Mouse (Mus musculus) left cerebral cortex, adult 8-10 months (tissue): ENCODE data around the gene Celf2. TPM values are rescaled to one million over a fixed set of nuclear protein-coding genes. Genes with fewer than 3 reads are reported as not detected.

ENCODE experiments used
- DNase-seq, 2 experiments: peaks; one replicate each; pipeline ENCODE4 v3.0.0; 2022; ENCODE audit warnings: low spot score in 2 of 2
- total RNA-seq, 4 experiments: library from RNA; stranded (reverse); gene quantifications; 2 replicates each; pipeline ENCODE4 v1.2.4; 2022

Gene Celf2
- total RNA-seq, 4 experiments from 2014 or later = 386 to 451 (median 404) TPM

- DNase-seq = no peak
Observed at GRCm38 (mm10) chr2:6743173-6743572, 766.2 kb downstream of the Celf2 start.

GRCm38 (mm10) chr2:6739998-6740668, 769.2 kb downstream of the Celf2 start:
- no peak for DNase-seq

- DNase-seq = no peak
Observed at GRCm38 (mm10) chr2:6732026-6732425, 777.3 kb downstream of the Celf2 start.

DNA sequence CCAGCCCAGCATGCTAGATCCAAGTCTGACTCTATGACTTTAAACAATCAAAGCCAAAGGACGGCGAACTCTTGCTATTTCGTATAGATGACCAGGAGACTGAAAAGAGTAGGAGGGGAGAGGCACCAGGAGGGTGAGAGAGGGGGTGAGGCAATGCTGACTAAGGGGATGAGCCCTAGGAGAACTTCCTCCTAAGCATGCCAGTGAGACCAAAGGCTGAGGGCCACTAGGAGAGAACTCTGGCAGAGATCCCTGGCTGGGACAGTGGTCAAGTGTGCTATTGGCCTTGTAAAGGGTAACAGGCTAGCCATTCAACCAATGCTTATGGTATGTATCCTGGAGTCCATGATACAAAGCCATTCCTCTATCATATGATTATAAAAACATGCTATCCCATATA, 778.5 kb downstream of the Celf2 start:
- DNase-seq = no peak

DNA sequence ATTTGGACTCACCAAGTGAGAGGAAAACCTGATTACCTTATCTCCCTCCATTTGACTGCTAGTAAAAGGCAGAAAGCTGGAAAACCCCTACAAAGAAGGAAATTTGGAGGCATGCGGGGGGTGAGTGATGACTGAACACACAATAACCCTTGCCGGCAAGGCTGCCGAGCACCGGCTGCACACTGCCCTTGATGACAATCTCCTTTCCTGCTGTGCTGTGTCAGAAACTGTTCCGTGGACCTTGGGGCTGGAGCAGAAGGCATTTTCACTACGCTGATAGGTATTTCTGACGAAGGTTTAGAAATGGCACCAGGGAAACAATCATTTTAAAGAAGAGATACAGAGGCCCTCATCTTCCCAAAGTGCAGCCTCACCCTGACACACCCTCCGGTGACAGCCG, 779.4 kb downstream of the Celf2 start:
- no peak for DNase-seq

GRCm38 (mm10) chr2:6728840-6729252, 780.5 kb downstream of the Celf2 start:
- no peak for DNase-seq

GRCm38 (mm10) chr2:6727366-6727765, 782.0 kb downstream of the Celf2 start:
- no peak for DNase-seq

GRCm38 (mm10) chr2:6726071-6726470, 783.3 kb downstream of the Celf2 start:
- no peak for DNase-seq

- no peak for DNase-seq
Observed at GRCm38 (mm10) chr2:6723602-6724001, 785.8 kb downstream of the Celf2 start.

- peak; percentile 45 to 70 for DNase-seq
Observed at GRCm38 (mm10) chr2:6721460-6722401, 787.6 kb downstream of the Celf2 start.

DNA sequence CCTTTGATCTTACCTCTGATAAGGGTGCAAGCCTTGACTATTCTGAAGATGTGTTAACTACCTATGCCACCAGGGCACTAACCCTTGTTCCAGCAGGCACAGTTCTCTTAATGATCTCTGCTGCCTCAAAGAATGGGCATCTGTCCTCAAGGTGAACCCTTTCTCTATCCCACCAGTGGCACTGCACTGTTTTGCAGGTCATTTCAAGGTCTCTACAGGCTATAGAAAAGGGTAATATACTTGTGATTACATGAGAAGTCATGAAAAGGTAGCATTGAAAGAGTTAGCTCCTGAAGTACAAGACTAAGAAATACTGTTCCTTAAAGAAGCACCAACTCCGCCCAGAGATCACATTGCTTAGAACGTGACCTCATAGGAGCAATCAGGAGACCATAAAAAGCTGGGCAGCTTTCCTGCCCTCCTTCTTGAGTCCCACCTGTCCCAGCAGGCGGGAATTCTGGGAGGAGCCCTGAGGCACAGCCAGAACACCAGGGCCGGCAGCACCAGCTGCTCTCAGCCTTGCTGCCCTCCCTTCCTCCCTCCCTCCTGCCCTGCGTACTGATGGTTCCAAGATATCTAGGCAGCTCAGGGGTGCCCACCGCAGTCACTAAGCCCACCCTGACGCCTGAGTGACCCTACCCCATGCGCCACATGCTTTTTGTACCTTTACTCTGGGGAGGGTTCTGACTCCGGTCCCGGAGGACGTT, 788.5 kb downstream of the Celf2 start:
- DNase-seq = peak in 1 of 2 experiments; percentile 61

DNA sequence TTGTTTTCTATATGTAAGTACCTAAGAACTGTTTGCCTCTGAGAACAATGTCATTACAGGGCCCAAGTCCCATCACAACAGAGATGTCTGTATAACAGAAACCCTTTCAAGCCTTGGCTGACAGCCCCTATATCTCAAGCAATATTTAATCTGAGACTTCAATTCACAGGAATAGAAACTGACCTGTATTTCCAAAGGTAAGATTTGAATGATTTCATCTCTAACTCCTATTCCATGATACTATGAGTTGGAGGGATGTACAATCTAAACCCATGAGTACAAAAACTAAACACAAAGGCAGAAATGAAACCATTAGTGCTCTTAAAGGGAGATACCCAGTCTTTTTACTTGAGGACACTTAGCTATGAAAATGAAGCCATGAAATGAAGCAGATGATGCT, 790.5 kb downstream of the Celf2 start:
- DNase-seq = no peak

- DNase-seq = no peak
Observed at GRCm38 (mm10) chr2:6717953-6718352, 791.4 kb downstream of the Celf2 start.

DNA sequence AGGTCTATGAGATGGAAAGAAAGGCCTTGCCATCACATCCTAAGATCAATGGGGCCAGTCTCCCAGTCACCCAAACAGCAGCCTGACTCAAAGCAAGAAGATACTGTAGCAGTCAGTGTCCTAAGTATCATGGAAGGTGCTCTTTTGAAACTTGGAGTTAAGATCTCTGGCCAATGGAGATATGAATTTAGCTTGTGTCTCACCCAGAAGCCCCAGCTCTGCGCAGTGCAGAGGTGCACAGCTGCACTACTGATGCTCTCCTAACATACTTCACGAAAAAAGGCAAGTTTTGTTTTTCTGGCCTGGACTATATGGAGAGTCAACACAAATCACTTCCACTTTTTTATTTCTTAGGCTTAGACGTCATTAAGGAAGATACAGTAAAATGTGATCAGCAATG, 793.8 kb downstream of the Celf2 start:
- DNase-seq = no peak

DNA sequence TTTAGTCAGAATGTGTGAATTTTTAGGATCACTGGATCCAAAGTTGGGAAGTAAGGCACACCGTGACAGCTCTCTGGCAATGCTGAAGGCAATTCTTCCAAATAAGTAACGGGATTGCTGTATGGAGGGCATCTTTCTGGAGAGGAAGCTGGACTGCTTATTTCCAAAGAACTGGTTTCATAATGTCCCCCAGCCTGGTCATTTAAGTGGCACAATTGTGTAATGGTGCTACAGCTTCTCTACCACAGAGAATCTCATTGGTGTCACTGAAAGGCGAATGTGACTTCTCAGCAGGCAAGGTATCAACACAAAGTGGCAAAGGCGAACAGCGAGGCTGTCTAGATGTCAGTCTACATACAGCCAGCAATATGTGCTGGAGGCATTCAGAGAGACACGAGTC, 795.8 kb downstream of the Celf2 start:
- DNase-seq = no peak

DNA sequence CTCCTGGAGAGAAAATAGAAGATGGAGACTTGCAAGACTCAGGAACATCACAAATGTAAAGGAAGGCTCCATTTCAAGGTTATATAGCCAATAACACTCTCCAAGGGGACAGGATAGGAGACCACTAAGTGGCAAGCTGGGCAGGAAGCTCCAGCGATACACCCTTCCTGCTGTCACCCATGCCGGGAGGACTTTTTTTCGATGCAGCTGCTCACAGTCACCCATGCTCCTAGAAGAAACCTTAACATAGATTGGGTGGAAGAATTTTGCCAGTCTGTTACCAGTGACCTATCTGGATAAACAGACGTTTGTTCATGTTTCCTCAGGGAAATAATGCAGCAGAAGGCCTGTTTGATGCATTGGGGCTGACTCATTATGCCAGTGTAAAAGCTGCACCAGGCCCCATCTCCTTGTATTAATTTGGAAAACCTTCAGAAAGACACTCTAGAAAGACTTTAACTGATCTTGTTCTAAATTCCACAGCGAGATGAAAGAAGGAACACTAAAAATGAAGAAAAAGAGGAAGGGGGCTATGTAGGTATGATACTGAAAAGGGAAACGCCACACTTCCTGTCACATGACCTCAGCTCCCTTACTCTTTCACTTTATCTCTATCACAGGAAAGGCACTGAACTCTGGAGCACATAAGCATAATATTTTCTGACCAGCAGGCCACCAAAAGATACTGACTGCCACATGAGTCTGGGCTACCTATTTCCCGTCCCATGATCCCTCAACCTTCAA, 798.5 kb downstream of the Celf2 start:
- no peak for DNase-seq

DNA sequence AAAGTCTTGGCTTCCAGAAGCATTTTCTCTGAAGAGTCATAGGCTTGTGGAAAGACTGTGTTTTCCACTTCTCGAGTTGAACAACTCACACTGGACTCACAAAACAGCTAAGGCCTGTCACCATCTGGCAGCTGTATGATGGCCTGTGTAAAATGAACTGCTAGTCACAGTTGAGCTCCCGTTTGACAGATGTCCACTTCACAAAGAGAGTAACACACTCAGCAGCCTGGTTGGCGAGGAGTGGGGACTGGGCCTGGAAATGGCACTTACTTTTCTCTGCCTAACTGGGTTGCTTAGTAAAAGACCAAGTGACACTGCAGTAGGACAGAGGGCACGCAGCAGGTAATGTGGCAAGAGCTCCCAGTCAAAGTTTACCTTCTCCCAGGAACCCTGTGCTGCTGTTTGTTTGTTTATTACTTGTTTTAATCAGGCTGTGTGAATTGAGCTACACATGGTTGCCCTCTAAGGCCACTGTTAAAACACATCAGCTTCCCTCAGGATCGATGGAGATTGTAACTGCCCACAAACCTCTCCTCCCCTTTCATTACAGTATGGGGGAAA, 801.3 kb downstream of the Celf2 start:
- DNase-seq = no peak

DNA sequence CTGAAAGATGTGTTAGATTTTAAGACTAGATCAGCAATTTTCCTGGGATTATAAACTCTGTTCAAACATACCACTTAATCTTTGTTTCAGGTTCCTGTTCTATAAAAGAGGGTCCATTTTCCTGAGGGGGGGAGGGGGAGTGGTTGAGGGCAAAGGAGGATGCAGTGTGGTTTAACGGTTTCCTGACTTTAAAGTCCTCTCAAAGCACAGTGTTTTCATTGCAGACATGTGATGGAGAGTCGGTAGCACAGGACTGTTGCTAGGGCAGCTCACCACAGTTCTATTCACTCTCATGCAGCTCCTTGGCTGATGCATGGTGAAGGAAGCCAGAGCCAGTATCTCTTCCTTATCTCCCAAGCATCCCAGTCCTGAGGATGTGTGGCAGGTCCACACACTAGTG, 802.1 kb downstream of the Celf2 start:
- DNase-seq = no peak

- DNase-seq = no peak
Observed at GRCm38 (mm10) chr2:6705929-6706739, 803.2 kb downstream of the Celf2 start.

DNA sequence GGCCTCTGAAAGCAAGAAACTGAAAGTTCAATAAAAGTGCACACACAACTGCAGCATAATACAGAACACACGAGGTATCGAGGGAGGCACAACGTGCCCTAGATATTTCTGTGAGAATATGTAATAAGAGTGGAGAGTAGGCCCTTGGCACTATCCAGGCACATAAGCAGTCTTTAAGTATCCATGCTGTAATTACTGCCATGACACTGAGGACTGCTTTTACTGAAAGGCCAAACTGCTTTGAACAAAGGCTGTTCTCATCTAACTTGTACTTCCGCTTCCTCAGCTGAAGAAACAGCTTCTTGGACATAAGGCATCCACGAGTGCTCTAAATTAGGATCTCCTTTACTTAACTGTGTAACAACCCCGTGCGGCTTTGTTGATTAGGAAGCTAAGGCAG, 803.9 kb downstream of the Celf2 start:
- DNase-seq = no peak
